Mouse (Mus musculus) kidney, adult 2 months (tissue): Measurements from ENCODE around the gene Wnt5b. TPM values are rescaled to one million over a fixed set of nuclear protein-coding genes. Genes with fewer than 3 reads are reported as not detected.

Experiments
- DNase-seq: peaks from one replicate; pipeline ENCODE4 v3.0.0; 2021
- H3K27ac ChIP-seq: fragments of 200-500 bp; 2 replicates; pipeline ENCODE4 v1.5.1; 2012; ENCODE audit warnings: low read depth, low read length, control low read depth, inconsistent platforms; ENCODE audit not compliant: insufficient read depth
- H3K27me3 ChIP-seq: fragments of 200-500 bp; replicated peaks from 2 replicates; pipeline ENCODE4 v1.6.1; 2012; ENCODE audit warnings: mild to moderate bottlenecking, moderate library complexity, low read length, inconsistent platforms; ENCODE audit not compliant: control insufficient read depth, insufficient read depth
- H3K36me3 ChIP-seq: fragments of 200-500 bp; 2 replicates; pipeline ENCODE4 v1.6.1; 2012; ENCODE audit warnings: mild to moderate bottlenecking, moderate library complexity, low read length, inconsistent platforms; ENCODE audit not compliant: control insufficient read depth, insufficient read depth
- H3K4me1 ChIP-seq: fragments of 200-500 bp; 2 replicates; pipeline ENCODE4 v1.6.1; 2011; ENCODE audit warnings: low read length; ENCODE audit not compliant: control insufficient read depth, insufficient read depth
- H3K4me3 ChIP-seq: fragments of 200-500 bp; 2 replicates; pipeline ENCODE4 v1.5.1; 2011; ENCODE audit warnings: mild to moderate bottlenecking, low read depth, low read length, control low read depth; ENCODE audit not compliant: insufficient read depth
- CTCF ChIP-seq: fragments of 200-500 bp; conservative IDR thresholded peaks from 2 replicates; pipeline ENCODE4 v1.5.1; 2011; ENCODE audit warnings: low read depth, mild to moderate bottlenecking, control low read depth, low read length, moderate library complexity, mixed read lengths; ENCODE audit not compliant: insufficient read depth, insufficient read length
- POLR2A ChIP-seq: fragments of 200-500 bp; IDR thresholded peaks from one replicate; pipeline ENCODE4 v1.6.1; 2011; ENCODE audit warnings: low read depth, low read length, control low read depth
- WGBS: fragments of 180-500 bp; shearing (Covaris S2); methylation state at CpG from one replicate; pipeline ENCODE4 v1.1.7; 2018; 5-methylcytosine and 5-hydroxymethylcytosine counted together
- polyA plus RNA-seq: library from polyadenylated mRNA; depleted of rRNA; stranded (reverse); fragments of >200 nt; gene quantifications from 2 replicates; pipeline ENCODE4 v1.2.3, GENCODE M21; 2012

Gene Wnt5b
- polyA plus RNA-seq, 1 experiment: 6.2 TPM

DNA sequence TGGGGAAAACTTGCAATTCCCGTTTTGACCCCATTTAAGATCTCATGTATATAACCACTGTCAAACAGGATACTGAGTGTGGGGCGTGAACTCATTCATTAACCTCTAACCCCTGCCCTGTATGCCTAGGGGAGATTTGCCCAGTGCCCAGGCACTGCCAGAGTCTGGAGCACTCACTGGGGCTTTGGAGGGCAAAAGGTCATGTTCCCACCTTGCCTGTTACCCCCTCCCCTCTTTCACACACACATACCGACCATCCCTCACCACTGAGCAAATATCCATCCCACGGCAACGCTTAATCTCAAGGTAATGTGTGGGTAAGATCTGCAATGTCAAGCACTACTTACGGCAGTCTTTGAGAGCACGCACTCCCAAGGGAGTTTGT is 51.5 kb downstream of the Wnt5b start:
- DNase-seq: no peak
- no peak overlapping the region for H3K4me3 ChIP-seq
- H3K27me3 ChIP-seq: no peaks in the 10 kb centered on the region
- WGBS: 79% methylated on average over 7 of the region's 7 CpGs
- no peaks in the 10 kb centered on the region for H3K36me3 ChIP-seq
- no peaks in the 10 kb centered on the region for H3K4me1 ChIP-seq
- no peak for TF ChIP-seq POLR2A
- TF ChIP-seq CTCF: no peak
- H3K27ac ChIP-seq: no peak overlapping the region

- DNase-seq: no peak
- no peaks in the 10 kb centered on the region for H3K36me3 ChIP-seq
- TF ChIP-seq POLR2A (no peak), CTCF (no peak)
- 90% methylated on average over 9 of the region's 9 CpGs for WGBS
- H3K4me3 ChIP-seq: no peak overlapping the region
- no peaks in the 10 kb centered on the region for H3K27me3 ChIP-seq
- no peaks in the 10 kb centered on the region for H3K4me1 ChIP-seq
- H3K27ac ChIP-seq: no peak overlapping the region
Measured at GRCm38 (mm10) chr6:119491997-119492629, 52.0 kb downstream of the Wnt5b start.

GRCm38 (mm10) chr6:119491006-119491405 is 53.1 kb downstream of the Wnt5b start:
- Histone ChIP-seq H3K36me3 (no peaks in the 10 kb centered on the region), H3K4me1 (no peaks in the 10 kb centered on the region), H3K27ac (no peak overlapping the region), H3K4me3 (no peak overlapping the region), H3K27me3 (no peaks in the 10 kb centered on the region)
- WGBS: 71% methylated on average over 11 of the region's 11 CpGs
- DNase-seq: no peak
- TF ChIP-seq POLR2A: no peak
- no peak for TF ChIP-seq CTCF

- no peaks in the 10 kb centered on the region for H3K4me1 ChIP-seq
- no peak for DNase-seq
- no peak overlapping the region for H3K27ac ChIP-seq
- 68% methylated on average over 11 of the region's 11 CpGs for WGBS
- H3K27me3 ChIP-seq: no peaks in the 10 kb centered on the region
- H3K36me3 ChIP-seq: no peaks in the 10 kb centered on the region
- no peak overlapping the region for H3K4me3 ChIP-seq
- TF ChIP-seq CTCF: no peak
- no peak for TF ChIP-seq POLR2A
Measured at GRCm38 (mm10) chr6:119490549-119490948, 53.6 kb downstream of the Wnt5b start.

- peak; percentile 36 for DNase-seq
Measured at GRCm38 (mm10) chr6:119489765-119490164, 54.4 kb downstream of the Wnt5b start.

DNA sequence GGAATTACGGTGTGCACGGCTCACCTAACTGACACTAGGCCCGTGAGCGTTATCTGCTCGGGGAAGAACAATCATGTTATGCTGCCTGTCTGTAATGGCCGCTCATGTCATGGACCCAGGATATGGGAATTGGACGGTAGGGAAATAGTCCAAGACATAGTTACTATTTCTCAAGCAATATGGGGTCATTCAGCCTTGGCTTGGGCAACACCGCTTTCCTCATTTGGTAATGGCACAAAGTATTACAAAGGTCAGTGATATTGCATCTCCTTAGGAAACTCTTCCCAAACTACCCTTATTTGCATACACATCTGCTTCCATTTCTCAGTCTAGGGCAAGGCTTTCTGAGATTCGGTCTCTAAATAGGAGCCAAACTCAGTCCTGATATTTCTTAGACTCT is 56.5 kb downstream of the Wnt5b start:
- TF ChIP-seq CTCF: no peak
- TF ChIP-seq POLR2A: no peak
- Histone ChIP-seq H3K36me3 (no peaks in the 10 kb centered on the region), H3K4me3 (no peak overlapping the region), H3K27me3 (no peaks in the 10 kb centered on the region), H3K4me1 (no peaks in the 10 kb centered on the region), H3K27ac (no peak overlapping the region)
- no peak for DNase-seq
- 90% methylated on average over 9 of the region's 9 CpGs for WGBS

More at GRCm38 (mm10) chr6:119489765-119490164, 54.4 kb downstream of the Wnt5b start:
- no peaks in the 10 kb centered on the region for H3K27me3 ChIP-seq
- 8% methylated on average over 5 of the region's 5 CpGs for WGBS
- H3K4me1 ChIP-seq: no peaks in the 10 kb centered on the region
- H3K27ac ChIP-seq: no peak overlapping the region
- no peaks in the 10 kb centered on the region for H3K36me3 ChIP-seq
- TF ChIP-seq CTCF (peak; percentile 80), POLR2A (no peak)
- no peak overlapping the region for H3K4me3 ChIP-seq

GRCm38 (mm10) chr6:119487085-119487458 is 57.1 kb downstream of the Wnt5b start:
- Histone ChIP-seq H3K27ac (no peak overlapping the region), H3K4me1 (peaks cover under 1% of the 10 kb centered on the region; the same call in 1 of the 2 replicates), H3K36me3 (no peaks in the 10 kb centered on the region), H3K27me3 (no peaks in the 10 kb centered on the region), H3K4me3 (no peak overlapping the region)
- no peak for TF ChIP-seq POLR2A
- TF ChIP-seq CTCF: no peak
- no peak for DNase-seq
- 72% methylated on average over 7 of the region's 7 CpGs for WGBS
